Mouse (Mus musculus) duodenum, adult 2 months (tissue): ENCODE measurements around the gene Zfp618. TPM values are rescaled to one million over a fixed set of nuclear protein-coding genes. Genes with fewer than 3 reads are reported as not detected.

Experiments
- polyA plus RNA-seq: library from polyadenylated mRNA; depleted of rRNA; stranded (reverse); fragments of >200 nt; gene quantifications from 2 replicates; pipeline ENCODE4 v1.2.3, GENCODE M21; 2012; ENCODE audit warnings: low replicate concordance; rRNA removed

Gene Zfp618
- 0.37 and 0.83 TPM in 2 replicates for polyA plus RNA-seq

GRCm38 (mm10) chr4:62965497-62966302, at the start of gene Zfp618:
Gene Zfp618, plus strand, starts transcription at chr4:62965573.

GRCm38 (mm10) chr4:63154699-63155098, 189.3 kb downstream of the Zfp618 start, which contains the start of gene Ambp:
Gene Ambp, minus strand, starts transcription at chr4:63154799.

GRCm38 (mm10) chr4:63171969-63172685, 206.8 kb downstream of the Zfp618 start, which contains the start of gene Kif12:
Gene Kif12, minus strand, starts transcription at chr4:63172131.

Other genes starting within 250 kb of the Zfp618 start
- 1.9 and 6.2 TPM in 2 replicates for gene Ambp, start 189.2 kb downstream of the Zfp618 start, polyA plus RNA-seq
- gene Kif12, start 206.6 kb downstream of the Zfp618 start, polyA plus RNA-seq, result 5.1 and 13.5 TPM in 2 replicates
- 4.4 and 7.8 TPM in 2 replicates for gene Col27a1, start 248.4 kb downstream of the Zfp618 start, polyA plus RNA-seq